Mouse (Mus musculus) urinary bladder, postnatal 25 days (tissue): ENCODE measurements around the gene Hand2.

Experiments used
- DNase-seq: peaks from one replicate; pipeline ENCODE4 v3.0.0; 2022; ENCODE audit warnings: low spot score

The Hand2 gene

DNA sequence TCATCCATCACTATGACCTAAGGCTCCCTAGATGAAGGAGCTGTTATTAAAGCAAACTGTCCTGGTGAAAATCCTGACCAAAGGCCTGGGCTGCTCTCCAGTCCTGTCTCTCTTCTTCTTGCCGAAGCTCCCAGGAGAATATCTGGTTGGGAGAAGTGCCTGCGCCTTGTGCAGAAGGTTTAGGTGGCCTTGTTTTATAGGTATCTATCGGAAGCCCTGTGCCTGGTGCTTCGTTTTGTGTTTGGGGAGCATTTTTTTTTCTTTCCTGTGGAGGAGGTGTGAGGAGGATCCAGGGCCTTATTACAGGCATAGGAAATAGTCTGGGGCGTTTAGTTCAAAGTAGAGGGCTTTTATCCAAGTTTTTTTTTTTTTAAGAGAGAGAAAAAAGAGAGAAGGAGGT lies 3.9 kb downstream of the Hand2 start:
- DNase-seq = no peak

DNA sequence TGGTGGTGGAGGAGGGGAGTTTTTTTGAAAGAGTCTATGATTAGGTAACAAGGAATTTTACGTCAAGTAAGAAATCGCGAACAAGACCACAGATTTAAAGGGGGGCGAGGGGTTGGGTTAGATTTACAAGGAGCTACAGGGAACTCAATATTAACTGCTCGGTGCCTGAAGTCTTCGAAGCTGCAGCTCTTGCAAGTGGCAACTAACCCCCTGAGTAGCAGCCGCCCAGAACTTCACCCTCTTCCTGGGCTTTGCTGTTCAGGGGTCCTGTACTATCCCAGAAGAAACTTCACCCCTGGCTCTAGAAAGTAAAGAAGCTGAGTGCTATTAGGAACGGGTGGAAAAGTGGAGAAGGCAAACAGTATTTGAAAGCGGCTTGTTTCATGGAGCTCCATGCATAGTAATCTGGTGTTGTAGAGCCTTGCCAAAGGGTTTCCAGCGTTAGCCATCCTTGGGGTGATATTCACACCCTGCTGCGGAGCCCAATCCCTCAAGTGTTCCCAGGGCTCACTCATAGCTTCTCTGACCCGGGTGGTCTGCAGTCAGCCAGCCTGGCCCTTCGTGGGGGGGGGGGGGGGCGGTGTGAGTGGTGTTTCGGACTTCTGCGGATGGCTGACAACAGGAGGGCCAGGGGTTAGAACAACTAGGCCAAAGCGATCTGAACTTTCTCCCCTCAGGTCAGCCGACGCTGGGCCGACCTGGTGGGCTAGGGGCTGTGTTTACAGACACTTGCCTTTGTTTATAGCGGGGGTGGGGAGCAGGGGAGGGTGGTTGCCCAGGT lies 4.5 kb downstream of the Hand2 start:
- DNase-seq = no peak

DNA sequence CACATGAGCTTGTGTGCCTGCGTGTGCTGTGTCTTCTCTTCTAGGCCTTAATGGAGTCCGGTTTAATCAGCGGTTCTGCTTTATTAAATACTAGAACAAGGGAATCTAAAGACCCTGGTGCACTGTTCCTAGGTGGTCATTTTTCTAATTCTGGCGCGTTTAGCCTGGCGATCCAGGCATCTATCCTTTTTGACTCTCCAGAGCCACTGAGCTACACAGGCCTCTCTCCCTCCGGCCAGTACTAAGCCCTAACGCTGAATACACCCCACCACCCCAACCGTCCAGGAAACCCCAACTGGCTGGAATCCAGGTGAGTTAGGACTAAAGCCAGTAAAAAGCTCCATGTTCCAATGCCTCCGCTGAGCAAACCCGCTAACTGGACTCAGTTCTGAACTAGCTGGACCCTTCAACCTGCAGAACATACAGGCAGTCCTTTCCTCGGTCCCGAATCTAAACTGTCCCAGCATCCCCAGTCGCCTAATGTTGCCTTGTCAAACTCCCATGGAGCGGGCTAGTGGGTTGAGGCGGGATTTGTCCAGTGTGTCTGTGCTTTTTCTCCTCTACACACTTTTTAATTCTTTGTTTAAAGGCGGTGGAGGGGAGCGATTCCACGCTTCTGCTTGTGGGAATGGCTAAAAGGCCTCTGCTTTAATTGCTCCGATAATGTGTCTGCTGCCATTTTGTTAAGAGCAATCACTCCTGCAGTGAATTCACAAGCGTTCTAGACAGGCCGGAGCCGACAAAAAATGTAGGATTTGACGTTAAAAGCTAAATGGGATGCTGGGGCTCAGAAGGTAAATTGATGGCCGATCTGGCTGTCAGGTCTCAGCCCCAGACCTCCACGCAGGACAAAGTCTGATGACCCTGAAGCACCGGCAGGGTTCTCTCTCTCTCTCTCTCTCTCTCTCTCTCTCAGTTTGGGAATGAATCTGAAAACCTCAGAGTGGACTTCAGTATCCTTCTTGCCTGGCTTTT lies 5.6 kb downstream of the Hand2 start:
- DNase-seq = no peak

DNA sequence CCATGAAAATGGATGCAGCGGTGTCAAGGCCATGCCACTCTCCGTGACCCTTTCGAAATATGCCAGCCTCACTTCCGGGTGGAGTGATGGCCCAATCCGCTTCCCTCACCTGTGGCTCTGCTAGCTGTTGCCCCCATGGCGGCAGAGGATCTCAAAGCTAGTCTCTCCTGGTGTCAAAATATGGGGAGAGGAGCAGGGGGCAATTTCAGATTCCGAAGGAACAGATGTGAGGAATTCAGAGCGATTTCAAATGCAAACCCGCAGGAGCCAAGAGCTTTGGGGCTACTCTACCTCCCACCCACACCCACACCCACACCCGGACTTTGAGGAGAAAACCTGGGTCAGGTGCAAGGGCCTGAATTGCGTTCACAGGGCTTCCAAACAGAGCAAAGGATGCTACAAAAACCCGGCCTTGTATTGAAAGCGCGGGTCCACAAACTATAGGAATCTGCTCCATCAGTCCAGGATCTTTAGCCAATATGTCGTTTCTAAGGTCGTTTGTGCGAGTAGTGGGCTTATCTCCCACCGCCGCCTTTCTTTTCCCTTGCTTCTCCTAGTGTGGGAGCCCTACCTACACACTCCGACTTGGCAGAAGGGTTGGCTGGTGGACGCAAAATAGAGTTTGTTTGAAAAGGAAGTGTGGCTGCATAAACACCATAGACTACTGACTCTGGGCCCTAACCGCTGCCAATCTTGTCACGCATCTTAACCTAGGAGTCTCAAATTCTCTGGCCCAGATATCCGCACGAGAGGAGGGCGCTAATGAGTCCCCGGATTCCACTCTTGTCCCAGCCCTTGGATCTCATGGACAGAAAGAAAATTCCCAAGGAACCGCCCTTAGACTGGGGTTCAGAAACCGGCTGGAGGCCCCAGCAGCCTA lies 6.7 kb downstream of the Hand2 start:
- no peak for DNase-seq

DNA sequence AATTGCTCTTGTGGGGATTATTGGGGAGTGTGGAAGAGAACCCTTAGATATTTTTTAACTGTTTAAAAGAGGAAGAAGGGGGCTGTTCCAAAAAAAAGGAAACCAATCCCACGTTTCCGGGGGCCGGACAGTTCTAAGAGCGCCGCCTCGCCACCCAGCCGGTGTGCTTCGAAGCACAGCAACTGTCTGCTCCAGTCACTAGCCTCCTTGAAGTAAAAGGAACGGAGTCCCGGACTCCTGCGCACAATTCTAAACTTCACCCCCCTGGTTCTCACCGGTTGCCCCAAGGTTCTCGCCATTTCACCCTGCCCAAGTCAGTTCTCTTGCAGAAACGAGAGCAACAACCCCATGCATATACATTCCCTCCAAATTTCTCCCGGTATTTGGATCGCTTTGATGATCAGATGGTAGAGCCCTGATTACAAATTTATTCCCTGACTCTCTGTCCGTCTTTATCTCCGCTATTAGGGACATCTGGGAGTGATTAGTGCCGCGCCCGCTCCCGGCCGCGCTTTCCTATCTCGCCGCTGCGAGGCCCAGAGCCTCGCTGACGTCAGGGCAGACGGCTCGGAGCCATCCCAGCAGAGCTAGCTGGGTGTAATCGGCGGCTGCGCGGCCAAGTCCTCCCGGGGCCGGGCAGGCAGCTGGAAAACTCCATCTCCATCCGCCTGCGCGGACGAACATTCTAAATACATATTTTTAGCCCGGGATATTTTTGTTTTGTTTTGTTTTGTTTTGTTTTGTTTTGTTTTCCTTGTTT lies 7.6 kb downstream of the Hand2 start:
- DNase-seq = peak; percentile 61

DNA sequence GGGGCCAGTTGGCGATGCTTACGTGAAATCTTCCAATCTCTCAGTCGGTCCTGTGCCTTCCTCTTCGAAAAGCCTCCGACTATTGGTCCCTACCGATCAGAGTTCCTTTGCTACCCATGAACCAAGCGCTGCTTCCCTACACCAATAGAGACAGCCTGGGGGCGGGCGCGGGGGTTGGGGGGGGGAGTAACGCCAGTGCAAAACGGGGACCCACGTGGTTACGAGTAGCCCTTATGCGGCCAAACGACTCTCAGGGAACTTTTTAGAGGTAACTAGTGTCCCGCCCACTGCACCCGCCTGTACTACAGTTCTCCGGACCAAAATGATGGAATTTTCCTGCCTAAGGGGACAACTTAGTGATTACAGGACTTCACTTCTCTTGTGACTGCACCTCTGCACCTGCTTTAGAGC lies 8.2 kb downstream of the Hand2 start:
- peak; percentile 6 for DNase-seq

DNA sequence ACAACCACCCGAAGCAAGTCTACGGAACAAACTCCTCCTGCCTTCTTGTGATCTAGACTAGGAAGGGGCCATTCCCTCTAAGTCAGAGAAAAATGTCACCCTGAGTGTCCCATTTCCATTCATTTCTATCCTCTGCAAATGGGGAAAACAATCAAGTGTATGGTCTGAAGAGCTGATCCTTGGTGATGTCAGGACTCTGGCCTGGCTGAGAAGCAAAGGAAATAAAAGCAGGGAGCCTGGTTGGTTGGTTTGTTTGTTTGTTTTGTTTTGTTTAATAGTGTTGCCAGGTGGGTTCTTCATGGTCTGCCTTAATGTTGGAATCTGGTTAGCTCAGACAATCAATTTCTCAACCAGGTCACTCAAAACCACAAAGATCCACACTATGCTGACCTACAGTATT lies 9.3 kb downstream of the Hand2 start:
- DNase-seq = no peak

DNA sequence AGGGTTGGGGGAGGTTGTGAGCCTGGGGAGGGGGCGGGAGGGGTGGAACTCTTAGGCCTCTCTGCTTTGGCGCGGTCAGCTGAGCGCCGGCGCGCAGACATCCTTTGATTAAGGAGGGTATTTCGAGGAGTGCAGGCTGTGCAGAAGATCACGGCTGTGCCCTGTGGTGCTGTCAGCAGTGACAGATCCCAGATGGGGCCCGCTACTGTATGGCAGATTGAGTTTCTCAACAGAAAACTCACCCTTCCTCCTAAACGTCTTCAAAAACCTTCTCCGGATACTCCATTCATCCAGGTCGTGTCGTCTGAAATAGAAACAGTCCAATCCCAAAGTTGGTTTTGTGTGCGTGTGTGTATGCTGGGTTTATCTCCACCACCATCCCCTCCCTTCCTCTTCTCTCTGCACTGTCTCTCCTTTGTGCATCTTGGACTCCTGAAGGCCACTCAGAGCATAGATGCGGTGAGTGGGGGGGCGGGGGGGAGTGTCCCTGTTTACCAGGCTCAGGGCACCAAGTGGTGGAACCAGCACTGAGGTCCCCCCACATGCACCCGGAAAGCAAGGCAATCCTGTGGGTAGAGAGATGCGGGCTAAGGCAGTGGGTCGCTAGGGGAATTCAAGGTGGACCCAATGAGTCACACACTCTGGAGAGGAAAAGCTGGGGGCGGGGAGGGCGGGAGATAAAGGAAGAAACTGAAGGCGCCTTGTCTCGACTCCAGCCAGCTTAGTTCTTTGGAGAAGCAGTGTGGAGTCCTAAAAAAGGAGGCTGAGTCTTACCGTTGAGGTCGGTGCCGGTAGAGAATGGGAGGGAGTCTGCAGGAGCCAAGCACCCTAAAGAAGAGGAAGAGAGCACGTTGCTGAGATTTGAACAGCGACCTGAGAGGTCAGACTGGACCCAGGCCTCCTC lies 11.2 kb downstream of the Hand2 start:
- DNase-seq = no peak

DNA sequence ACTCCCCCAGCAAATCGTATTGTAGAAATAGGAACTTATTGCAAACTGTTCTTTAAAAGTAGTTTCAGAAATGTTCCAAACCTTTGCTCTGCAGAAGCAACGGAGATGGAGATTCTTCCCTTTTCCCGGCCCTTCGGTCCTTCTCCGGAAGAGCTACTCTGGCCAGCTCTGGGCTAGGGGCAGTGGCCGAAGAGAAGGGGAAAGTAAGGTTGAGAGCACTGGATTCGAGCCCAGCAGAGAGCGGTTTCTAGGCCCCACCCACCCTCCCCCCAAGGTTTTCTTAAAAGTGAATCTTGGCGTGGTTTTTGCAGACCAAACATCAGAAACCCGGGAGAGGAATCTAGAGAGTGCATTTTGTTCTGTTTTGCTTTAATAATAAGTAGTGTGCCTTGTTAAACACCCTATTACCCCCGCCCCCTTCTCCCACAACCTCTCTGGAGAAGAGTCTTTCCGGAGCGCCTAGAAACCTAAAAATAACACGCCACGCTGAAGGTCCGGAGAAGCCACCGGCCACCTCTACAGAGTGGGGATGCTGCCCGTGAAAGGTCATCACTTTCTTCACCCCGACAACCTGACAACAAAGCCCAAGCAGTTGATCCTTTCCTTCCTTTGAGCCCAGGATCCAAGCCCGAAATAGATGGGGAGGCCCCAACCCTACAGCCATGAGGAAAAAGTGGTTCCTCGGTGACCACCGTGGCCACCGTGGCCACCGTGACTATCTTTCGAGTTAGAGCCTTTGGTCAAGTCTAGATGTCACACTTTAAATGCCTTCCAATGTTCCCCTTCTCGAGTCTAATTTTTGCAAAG lies 12.1 kb downstream of the Hand2 start:
- no peak for DNase-seq

DNA sequence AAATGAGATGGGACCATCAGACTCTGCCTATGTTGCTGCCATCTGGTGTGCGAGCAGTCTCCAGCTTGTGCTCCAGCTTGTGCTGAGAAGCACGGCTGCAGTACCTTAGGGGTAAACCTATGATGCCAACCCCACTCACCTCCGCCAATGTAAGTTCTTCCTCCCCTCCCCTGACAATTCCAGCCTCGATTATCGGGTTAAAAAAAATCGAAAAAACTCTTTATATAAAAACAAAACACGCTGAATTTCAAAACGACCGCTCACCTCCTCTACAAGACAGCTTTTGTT lies 12.6 kb downstream of the Hand2 start:
- no peak for DNase-seq

DNA sequence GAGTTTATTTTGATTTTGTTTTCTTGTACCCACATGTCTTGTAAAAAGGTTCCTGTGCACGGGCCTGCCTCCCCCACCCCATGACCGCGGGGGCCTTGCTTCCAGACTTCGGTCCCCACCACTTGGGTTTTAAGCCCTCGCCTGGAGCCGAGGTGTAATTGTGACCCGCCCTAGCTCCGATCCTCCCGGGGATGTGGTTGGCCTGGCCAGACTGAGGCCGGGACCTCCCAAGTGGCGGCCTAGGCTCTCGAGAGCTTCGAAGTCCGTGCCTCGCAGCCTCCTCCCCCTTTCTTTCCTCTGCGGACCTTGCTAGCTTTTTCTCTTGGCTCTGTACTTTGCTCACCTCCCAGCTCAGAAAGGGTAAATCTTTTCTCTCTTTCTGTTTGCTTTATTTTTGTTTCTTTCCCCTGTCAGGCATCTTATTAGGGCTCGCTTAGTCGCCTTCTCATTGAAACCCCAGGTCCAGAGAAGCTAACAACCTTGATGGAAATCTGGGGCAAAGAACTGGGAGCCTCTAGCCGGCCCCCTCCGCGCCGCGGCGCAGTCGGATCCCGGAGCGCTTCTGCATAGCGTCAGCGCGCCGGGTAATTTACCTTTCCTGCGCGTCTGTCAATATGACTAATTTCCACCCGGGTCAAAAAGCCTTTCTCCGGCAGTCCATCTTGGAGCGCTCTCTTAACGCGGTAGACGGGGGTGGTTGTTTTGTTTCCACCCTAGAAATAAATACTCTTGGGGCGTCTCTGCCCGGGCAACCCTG lies 13.2 kb downstream of the Hand2 start:
- no peak for DNase-seq

DNA sequence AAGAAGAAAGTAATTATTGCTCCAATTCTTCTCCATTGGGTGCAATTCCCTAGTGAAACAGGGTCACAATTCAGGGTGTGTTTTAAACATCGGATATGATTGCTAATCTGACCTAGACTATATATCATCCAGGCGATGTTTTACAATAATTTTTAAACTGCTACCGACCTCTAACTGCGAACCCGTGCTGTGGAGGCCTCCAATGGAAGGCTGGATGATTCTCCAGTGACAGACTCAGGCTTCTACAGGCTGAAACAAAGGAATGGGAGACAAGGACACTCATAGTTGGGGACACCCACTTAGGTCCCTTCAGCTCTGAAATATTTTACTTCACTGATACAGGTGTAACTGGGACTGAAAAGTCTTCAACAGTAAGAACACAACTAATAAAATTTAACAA lies 13.9 kb downstream of the Hand2 start:
- DNase-seq = no peak

DNA sequence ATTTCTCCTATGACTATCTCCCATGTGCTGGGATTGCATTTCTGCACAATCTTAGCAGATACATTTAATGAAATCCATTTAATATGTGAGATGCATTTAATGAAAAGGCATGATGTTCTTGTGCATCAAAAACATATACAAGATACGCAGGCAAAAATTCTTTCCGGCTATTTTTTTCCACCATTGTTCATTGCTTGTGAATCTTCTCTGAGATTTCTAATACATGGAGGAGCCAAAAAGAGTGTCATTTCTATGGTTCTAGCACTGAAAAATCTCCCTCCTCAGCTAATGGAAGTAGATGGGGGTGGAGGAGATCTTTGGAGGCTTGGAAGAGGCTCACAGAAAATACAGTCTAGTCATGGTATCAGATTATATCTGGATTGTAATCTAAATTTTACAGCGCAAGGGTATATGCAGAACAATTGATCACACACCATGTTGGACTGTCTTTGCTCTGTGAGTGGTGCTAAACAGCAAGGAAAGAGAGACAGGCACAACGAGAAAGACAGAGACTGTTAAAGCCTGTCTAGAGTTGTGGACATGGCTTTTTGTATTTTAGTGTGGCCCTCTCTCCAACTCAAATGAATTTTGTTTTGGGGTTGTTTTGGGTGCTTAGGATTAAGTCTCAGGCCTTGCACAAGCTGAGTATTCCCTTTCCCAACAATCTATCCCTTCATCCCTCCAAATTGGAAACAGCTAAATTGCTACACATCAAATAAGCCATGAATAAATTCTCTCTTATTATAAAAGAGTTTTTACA lies 16.7 kb downstream of the Hand2 start:
- no peak for DNase-seq

DNA sequence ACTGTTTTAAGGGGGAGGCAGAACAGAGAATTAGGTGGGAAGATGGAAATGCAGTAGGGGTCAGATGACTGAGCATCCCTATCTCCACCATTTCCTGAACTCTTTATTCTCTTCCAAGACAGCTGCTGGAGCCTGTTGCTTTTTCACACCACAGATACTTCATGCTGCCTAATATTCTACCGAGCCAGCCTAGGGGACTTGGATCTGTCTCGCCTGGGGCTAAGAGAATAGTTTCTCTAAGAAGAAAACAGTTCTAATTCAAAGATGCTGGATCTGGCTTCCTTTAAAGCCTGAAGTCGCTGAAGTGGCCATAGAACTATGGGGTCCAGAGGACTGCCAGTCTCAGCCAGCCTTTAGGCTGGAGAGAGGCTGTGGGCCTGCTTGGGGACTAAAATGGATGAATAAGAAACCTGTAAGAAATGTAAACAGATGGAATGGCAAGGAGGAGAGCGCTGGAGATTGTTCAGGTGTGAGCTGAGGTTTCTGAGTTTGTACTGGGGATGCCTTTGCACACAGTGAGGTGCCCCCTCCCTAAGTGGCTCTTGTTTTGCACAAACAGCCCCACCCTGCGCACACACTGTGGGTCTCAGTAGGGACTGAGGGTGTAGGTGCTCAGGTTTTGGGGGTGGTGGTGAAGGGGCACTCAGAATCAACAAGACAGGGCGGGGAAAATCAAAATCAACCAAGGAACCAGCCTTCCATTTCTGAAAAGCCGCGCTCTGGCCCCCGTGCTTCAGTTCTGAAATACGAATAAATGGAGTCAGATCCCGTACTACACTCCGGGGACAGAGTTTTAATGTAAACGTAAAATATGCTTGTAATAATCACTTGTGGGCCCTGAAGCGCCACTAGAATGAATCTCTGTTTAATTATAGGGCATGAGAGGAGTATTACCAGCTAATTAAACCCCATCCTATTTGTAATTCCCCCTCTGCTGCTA lies 19.2 kb downstream of the Hand2 start:
- DNase-seq = no peak

DNA sequence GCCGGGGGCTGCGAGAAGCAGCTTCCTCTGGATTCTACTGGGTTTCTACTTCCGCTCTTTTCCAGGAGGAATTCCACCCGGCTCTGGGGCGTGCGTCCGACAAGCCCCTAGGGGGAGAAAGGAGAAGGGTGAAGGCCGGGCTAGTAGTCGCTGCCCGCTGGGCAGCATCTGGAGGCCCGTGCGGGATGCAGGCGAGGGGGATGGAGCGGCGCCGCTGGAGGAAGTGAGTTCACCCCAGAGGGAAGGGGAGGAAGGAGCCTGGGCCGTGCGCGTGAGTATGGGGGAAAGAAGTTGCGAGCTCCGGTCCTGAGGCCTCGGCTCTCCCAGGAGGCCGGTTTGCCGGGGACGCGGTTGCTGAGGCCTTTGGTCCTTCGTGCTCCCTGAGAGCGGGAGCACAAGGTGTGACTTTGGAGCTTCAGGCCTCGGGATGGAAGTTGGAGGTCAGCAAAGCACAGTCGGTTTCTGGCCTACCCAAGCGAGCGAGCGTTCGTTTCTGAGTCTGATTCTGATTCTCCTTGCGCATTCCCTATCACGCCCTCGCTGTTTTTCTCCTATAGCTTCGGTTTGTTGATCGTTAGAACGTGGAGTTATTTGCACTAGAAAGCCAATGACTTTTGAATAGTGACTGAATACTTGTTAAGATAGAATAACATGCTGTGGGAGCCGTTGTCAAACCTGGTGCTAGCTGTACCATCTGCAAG lies 20.2 kb downstream of the Hand2 start:
- peak; percentile 11 for DNase-seq

DNA sequence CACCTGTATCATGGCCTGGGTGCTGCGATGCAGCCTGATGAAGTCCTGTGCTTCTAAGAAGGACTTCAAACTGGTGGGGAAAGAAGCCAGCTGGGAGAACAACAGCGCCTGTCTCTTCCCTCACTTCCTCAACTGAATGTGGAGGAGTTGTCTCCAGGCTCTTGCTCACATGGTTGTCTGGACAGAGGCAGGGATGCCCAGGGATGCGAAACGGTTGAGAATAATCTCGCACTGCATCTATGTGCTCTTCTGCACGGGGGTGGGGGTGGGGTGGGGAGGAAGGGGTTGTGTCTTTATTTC lies 20.7 kb downstream of the Hand2 start:
- DNase-seq = no peak
